Mouse (Mus musculus): Measurements from ENCODE around the gene Mpo. TPM values are rescaled to one million over a fixed set of nuclear protein-coding genes. Genes with fewer than 3 reads are reported as not detected.

Gene Mpo
- polyA plus RNA-seq (2012; ENCODE audit: low replicate concordance): 6.4 and 14.0 TPM in 2 replicates

DNA sequence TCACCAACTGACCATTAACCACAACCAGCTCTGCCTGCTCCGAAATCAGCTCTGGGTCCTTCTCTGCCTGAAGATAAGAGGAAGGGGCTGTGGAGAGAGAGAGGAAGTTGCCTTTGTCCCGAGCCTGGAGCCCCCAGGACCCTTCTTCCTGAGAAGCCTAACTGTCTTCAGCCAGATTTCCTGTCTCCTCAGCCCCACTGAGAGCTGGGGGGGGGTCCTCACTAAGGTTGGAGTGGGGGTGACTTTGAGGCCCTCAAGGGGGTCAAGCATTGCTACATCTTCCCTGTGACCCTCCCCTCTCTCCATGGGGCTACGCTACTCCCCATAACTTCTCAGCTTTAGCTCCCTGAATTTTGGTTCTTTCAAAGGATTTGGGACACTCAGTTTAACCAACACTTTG, at the start of gene Mpo:
TSS of gene Mpo (plus strand) at position 122 of the 400 bp plus-strand sequence.

DNA sequence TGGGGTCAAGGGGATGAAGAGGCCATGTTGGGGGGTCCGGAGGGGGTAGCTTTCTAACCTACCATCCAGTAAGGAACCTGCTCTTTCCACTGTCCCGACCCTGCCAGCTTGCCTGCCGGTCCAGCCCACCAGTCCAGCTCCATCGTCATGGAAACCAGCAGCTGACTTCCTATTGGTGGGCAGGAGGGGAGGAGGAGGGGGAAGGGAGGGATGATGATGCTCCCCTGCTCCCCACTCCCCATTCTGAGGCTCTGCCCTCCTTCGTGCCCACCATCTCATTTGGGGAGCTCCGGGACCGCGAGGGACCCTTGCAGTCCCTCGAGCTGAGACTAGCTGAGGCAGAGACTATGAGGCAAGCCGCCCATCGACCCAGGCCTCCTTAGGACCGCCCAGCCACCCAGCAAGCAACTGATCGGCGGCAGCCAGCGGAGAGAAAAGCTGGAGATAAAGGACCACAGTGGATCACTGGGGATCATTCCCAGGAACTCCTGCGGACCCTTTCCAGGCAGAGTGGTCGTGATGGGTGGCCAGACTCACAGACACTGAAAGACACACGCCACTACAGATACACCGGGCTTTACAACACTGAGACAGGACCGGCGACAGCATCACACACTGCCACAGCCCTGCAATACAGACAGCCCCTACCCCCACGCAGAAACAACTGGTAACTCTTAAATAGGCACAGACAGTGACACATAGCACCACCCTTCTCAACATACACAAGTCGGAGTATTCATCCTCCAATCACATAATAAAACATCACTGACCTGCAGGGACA, 32.9 kb upstream of the Mpo start, which contains the start of gene Tspoap1:
TSS of gene Tspoap1 (plus strand) at position 241 of the 781 bp plus-strand sequence.

DNA sequence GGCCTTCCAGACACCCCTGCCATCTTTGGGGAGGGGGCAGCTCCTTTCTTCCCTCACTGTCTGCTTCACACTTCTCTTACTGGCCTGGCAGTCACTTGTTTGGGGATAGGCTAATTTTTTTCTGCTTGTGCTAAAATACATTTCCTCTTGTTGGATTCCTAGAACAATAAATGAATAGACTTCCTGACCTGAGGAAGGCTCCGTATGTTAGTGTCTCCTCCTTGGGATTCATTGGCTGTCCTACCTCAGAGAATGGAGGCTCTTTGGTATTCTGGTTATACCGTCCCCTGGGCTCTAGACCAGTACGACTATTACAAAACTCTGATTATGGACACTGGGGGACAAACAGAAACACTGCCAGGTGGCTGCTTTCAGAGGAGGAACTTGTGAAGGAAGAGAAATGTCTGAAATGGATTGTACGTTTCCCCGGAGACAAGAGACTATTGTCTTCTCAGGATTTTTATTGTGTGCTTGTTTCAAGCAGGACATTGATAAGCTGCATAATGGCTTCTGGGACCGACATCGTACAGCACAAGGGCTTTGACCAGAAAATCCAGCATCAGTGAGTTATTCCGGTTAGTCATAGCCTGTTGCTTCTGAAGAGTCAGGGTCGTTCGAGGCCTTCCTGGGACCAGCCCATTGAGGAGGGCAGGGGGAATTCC, 35.0 kb downstream of the Mpo start, which contains the start of gene Lpo:
TSS of gene Lpo (minus strand) at position 51 of the 662 bp plus-strand sequence.

DNA sequence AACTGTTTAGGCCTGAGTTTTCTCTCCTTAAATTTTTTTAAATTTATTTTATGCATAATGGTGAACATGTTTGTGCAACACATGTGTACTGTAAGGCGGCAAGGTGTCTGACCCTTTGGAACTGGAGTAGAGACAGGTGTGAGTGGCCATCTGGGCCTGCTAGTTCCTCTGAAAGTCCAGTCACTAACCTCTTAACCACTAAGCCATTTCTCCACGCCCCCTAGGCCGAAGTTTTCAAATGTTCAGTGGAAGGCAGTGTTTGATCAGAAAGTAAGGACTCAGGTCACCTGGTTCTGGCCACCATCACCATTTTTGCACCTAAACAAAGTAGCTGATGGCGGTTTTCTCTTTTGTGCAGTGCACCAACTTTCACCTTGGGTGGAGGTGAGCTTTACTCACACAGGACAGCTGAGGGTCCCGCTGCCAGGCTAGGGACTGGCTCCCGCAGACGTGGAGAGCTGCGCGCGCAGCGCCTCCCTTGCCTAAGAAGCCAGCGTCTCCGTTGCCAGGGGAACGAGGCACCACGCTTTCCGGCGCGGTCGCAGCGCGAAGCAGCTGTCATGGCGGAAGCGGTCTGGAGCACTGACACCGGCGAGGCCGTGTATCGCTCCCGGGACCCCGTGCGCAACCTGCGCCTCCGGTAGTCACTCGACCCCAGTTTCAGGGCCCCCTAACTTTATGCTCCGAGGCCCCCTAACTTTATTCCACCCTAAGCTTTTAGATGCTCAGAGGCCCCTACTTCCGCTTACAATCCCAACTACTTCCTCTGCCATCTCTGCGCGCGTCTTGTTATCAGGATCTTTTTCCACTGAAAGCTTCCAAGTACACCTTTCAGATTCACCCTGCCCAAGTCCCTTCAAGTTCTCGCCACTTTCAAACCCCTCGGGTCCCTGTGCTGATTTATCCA, 59.6 kb downstream of the Mpo start, which contains the start of gene Mks1:
TSS of gene Mks1 (plus strand) at position 526 of the 907 bp plus-strand sequence.

Other genes starting within 250 kb of the Mpo start
- gene Gm11492, start 226.9 kb upstream of the Mpo start, polyA plus RNA-seq (2012; ENCODE audit: low replicate concordance): not detected in 2 replicates
- 0.97 and 1.3 TPM in 2 replicates for gene Sept4, start 224.7 kb upstream of the Mpo start, polyA plus RNA-seq (2012; ENCODE audit: low replicate concordance)
- gene Mtmr4, start 201.4 kb upstream of the Mpo start, polyA plus RNA-seq (2012; ENCODE audit: low replicate concordance): 22.3 and 42.2 TPM in 2 replicates
- gene Hsf5, start 176.4 kb upstream of the Mpo start, polyA plus RNA-seq (2012; ENCODE audit: low replicate concordance): 0.10 TPM in 1 of 2 replicates, not detected in the other
- 7.9 and 32.8 TPM in 2 replicates for gene Rnf43, start 130.9 kb upstream of the Mpo start, polyA plus RNA-seq (2012; ENCODE audit: low replicate concordance)
- 14.4 and 17.5 TPM in 2 replicates for gene Supt4a, start 56.0 kb upstream of the Mpo start, polyA plus RNA-seq (2012; ENCODE audit: low replicate concordance)
- 1.8 and 5.1 TPM in 2 replicates for gene Tspoap1, start 33.0 kb upstream of the Mpo start, polyA plus RNA-seq (2012; ENCODE audit: low replicate concordance)
- not detected in 2 replicates for gene Lpo, start 34.7 kb downstream of the Mpo start, polyA plus RNA-seq (2012; ENCODE audit: low replicate concordance)
- gene Mks1, start 59.6 kb downstream of the Mpo start, polyA plus RNA-seq (2012; ENCODE audit: low replicate concordance): 12.1 and 15.1 TPM in 2 replicates
- 0.08 and 0.19 TPM in 2 replicates for gene Epx, start 82.0 kb downstream of the Mpo start, polyA plus RNA-seq (2012; ENCODE audit: low replicate concordance)
- not detected in 2 replicates for gene Olfr462, start 98.7 kb downstream of the Mpo start, polyA plus RNA-seq (2012; ENCODE audit: low replicate concordance)
- gene Olfr463, start 103.8 kb downstream of the Mpo start, polyA plus RNA-seq (2012; ENCODE audit: low replicate concordance): not detected in 2 replicates
- not detected in 2 replicates for gene Olfr464, start 127.4 kb downstream of the Mpo start, polyA plus RNA-seq (2012; ENCODE audit: low replicate concordance)
- 22.5 and 31.4 TPM in 2 replicates for gene Dynll2, start 194.0 kb downstream of the Mpo start, polyA plus RNA-seq (2012; ENCODE audit: low replicate concordance)